Mouse (Mus musculus) stomach, postnatal 0 days (tissue): ENCODE data around the gene Fry.

Experiments
- CTCF ChIP-seq: IDR thresholded peaks from 2 replicates; pipeline ENCODE4 v1.5.1; 2016; ENCODE audit warnings: antibody characterized with exemption, low read depth, mild to moderate bottlenecking, moderate library complexity
- EP300 ChIP-seq: optimal IDR thresholded peaks from 2 replicates; pipeline ENCODE3; 2016; ENCODE audit warnings: antibody characterized with exemption

GRCm38 (mm10) chr5:150079866-150080797, 38.3 kb upstream of the Fry start:
- TF ChIP-seq CTCF (no peak), EP300 (no peak)
